Mouse (Mus musculus): ENCODE results near the gene Brk1. TPM values are rescaled to one million over a fixed set of nuclear protein-coding genes. Genes with fewer than 3 reads are reported as not detected.

The Brk1 gene
- 100 to 1,000 TPM; 274 to 315 (median 285) TPM for polyA plus RNA-seq (2017; shearing (Covaris generic))

- ATAC-seq, result peak; percentile 83
These were observed at the start of gene Brk1 for GRCm38 (mm10) chr6:113604432-113605223. Gene Brk1, plus strand, starts transcription at chr6:113604772.

DNA sequence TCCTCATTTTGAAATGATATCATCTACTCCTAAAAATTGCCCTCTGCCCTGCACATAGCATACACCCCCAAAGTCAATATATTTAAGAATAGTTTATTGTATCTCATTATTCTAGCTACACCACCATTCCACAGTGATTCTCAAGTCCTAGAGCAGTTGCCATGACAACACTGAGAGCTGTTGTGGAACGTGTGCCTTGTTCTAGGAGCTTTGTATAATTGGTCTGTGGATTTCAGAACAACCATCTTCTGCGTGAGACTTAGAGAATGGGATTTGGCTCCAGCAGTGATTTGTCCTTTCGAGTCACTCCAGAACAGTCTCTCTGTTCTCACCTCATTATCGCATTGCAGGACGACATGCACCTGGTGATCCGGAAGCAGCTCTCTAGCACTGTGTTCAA is 44.8 kb upstream of the Brk1 start:
- no peak for ATAC-seq

DNA sequence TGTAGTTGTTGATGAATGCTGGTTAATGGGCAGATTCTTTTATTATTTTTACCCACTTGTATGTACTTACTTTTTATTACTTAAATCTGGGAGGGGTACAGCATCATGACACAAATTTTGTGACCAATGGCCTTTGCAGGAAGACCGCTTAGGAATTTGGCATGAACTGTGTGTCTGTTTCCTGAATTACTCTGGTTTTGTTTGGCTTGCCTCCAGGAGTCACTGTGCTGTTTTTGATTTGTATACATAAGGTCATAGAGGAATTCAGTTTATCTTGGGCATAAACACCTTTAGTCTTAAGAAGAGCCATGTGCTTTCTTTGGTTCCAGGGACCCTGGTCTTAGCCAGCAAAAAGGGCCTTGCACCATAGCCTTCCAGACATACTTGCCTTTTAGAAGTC is 40.0 kb upstream of the Brk1 start:
- ATAC-seq, result no peak

GRCm38 (mm10) chr6:113576044-113576443 is 28.5 kb upstream of the Brk1 start:
- no peak for ATAC-seq

DNA sequence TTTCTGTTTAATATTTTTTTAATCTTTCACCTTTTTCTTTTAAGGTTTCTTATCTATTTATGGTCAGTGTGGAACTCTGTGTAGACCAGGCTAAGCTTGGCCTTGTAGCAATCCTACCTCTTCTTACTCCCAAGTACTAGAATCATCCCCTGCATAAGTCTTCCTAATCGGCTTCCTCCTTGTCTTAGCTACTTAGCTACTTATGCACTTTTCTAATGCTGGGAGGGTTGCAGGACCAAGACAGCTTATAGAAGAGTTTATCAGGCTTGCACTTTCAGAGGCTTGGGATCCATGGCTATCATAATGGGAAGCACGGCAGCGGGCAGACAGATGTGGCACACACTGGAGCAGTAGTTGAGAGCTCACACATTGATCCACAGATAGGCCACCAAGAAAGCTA is 25.3 kb upstream of the Brk1 start:
- ATAC-seq, result no peak

DNA sequence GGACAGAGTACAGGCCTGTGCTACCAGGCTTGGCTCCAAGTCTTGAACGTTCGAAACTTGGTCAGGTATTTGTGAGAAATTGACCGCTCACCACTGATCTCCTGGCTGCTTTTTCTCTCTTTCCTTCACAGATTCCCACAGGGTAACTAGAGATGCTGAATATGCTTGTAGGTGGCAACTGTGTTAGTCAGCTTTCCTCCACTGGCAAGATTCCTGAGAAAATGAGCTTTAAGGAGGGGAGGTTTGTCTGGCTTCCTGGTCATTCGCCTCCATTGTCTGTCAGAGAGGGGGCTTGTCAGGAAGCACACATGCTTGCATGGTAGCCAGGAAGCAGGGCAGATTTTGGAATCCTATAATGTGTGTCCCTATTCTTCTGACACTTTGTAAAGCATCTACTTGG is 21.5 kb upstream of the Brk1 start:
- no peak for ATAC-seq

GRCm38 (mm10) chr6:113585065-113585464 is 19.5 kb upstream of the Brk1 start:
- no peak for ATAC-seq

DNA sequence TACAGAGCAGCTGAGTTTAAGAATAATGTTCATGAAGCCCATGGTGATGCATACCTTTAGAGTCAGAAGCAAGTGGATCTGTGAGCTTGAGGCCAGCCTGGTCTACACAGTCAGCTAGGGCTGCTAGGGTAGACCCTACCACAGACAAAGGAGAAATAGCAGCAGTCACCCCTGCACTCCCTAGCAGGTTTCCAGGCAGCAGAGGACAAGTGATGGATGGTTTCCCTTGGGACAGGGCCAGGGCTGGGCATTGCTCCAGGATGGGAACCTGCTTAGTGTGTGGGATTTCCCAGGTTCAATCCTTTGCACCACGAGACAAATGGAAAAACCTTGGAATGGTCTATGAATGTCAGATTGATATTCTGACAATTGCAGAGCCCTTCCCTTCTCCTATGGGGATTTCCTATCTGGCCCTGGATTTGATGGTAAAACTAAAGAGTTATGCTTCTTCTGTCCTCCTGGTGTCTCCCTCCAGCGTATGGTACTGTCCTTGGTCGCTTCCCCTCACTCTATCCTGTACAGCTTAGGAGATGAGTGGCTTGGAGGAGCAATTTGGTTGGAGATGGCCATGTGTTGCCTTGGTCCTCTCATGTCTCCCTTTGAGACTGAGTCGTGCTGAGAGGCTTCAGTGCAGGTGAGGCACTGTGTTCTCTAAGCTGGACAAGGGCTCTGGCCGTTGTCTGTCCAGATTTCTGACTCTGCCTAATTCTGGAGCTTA is 17.9 kb upstream of the Brk1 start:
- ATAC-seq, result no peak

DNA sequence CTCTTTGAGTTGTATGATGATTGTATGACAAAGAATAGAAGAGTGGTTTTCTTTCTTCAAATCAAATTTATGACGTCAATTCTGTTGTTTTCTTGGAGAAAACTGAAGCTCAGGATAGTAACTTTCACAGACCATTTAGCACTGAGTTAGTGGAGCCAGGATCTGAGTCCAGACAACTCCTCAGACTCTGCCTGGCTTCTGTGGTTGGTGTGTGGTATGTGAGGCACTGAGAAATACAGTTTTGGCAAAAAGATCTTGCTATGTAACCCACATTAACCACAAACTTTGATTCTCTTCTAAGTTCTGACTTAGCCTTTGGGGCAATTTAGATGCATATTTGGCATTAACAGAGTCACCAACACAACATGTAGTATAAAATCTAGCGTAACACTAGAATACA is 11.9 kb upstream of the Brk1 start:
- ATAC-seq, result no peak

- no peak for ATAC-seq
These were observed 6.6 kb upstream of the Brk1 start for GRCm38 (mm10) chr6:113597945-113598344.

DNA sequence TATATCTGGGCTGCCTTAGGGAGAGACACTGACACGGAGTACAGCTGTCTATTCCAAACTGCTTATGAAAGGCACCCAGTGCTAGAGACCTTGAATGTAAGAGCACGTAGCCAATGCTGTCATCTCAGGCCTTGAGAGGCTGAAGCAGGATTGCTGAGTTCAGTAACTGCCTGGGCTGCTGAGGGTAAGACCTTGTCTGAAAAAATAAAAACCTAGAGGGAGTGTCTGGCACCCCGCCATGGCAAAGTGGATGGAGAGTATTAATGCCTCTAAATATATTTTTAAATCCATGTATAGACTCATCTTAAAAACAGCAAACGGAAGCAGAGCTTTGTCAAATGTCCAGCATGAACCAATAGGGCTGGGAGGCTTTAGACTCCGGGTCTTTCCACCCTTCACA is 4.7 kb upstream of the Brk1 start:
- no peak for ATAC-seq

DNA sequence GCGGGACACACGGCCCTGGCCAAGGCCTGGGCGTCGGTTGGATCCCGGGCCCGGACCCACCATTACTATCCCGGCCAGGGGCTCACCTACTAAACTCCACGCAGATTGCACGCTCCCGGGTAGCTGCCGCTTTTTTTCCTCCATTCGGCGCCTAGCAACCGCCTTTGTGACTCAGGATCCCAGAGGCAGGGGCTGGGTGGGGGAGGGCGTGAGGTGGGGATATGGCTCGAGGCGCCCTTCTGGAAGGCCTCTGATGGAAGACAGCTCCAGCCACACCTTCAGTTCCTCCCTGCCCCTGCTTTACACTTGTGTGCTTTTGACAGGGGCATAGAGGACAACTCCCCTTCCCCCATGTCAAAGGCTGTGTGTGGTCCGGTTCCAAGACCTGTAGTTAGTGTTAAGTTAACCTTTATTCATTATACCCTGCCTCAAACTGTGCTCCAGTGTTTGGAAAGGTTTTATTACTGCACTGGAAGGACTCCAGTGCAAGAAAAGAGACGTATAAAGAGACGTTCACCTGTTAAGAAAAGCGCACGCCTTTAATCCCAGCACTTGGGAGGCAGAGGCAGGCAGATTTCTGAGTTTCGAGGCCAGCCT is 3.9 kb upstream of the Brk1 start, which contains the start of gene Fancd2os:
Gene Fancd2os, minus strand, starts transcription at position 173 of the 597 bp plus-strand sequence.
- no peak for ATAC-seq

DNA sequence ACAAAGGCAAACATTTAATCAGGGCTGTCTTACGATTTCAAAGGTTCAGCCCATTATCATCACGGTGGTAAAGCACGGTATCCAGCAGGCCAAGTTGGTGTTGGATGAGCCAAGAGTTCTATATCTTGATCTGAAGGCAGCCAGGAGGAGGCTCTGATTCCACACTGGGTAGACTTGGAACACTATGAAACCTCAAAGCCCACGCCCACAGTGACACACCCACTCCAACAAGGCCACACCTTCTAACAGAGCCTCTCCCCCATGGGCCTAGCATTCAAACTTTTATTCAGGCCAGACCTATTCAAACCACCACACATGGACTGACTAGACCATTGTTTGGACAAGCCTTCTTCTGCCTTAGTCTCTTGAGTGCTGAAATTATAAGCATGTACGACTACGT is 1.8 kb upstream of the Brk1 start:
- ATAC-seq, result no peak

GRCm38 (mm10) chr6:113603993-113604392 is 579 bp upstream of the Brk1 start:
- no peak for ATAC-seq

DNA sequence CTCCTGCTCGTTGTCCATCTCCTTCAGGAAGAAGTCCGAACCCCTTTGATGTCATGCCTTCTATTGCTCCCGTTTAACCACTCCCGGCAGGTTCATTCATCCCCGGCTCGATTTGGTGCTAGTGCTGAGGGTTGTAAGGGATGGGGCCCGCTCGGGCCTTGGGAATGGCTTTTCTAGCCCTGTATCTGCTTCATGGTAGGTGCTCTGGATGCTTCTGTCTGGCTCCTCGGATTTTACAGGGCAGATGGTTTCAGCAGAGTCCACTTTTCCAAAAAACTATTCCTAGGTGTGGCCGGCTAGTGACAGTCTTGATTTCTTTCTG is 613 bp downstream of the Brk1 start:
- ATAC-seq, result peak; percentile 26

- no peak for ATAC-seq
These were observed 4.3 kb downstream of the Brk1 start for GRCm38 (mm10) chr6:113608871-113609270.

GRCm38 (mm10) chr6:113609293-113609692 is 4.7 kb downstream of the Brk1 start:
- ATAC-seq, result no peak

DNA sequence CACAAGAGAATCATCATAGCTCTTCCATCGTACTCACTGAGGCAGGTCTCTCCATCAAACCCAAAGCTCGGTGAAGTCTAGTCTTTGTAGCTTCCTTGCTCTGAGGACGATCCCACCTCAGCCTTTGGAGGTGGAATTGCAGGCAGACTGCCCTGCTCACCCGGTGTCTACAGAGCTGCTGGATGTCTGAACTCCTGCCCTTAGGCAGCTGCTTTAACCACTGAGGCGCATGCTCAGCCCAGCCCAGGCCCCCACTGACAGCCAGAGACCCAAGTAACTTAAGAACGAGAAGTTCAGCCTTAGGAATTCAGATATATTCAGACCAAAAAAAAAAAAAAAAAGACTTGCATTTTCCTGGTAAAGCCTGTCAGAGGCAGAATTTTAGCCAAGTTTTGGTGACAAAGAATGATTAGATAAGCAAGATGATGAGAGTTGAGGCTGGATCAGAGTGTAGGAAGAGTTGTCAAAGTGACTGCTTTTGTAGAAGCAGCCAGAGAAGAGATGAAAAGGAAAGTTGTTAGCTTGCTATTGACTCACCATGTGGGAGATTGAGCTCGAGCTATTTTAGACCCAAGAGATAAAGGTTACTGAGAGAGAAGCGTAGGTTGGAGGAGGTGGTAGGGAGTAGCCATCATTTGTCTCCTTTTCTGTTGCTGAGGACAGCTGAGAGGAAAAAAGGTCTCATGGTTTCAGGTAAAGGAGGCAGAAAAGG is 7.8 kb downstream of the Brk1 start:
- ATAC-seq, result peak; percentile 50

DNA sequence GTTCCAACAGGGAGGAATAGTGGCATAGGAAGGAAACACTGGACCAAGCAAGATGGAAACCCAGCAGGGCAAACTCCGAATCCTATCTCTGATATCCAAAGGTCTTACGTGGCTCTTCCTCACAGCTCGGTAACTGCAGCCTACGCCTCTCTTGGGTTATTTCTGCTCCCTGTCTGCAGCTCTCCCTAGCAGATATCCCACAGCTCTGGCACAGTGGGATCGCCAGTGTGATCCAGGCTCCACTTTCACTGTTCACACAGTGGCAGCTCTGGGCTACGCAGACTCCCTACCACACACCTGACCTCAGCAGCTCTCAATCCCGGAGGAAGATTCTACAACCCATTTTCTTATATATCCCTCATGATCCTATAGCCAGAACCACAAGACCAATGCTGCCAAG is 9.6 kb downstream of the Brk1 start:
- ATAC-seq, result no peak

- no peak for ATAC-seq
These were observed 10.4 kb downstream of the Brk1 start for GRCm38 (mm10) chr6:113614997-113615396.

DNA sequence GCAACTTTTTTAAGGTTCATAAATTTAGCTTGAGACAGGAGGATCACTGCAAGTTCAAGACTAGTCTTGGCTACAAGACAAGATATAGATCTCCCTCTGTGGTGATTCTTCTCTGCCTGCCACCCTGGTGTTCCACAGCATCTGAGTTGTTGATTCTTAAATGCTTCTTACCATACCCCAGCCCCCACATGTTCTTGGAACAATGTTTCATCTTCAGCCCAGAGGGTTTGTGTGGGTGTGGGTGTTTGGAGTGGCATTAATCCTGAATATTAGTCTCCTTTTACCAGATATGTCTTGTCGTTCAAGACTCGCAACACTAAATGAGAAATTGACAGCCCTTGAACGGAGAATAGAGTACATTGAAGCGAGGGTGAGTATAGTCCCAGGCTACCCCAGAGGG is 10.9 kb downstream of the Brk1 start:
- ATAC-seq, result no peak

GRCm38 (mm10) chr6:113623386-113623785 is 18.8 kb downstream of the Brk1 start:
- ATAC-seq, result peak; percentile 16
